Mouse (Mus musculus): ENCODE measurements at regions not wholly inside any gene's neighbourhood (a gene's known extent, or its start where the extent isn't known, plus 50 kb on each side); places are given as distances from the start of the nearest gene placed in this dataset.

GRCm38 (mm10) chr2:34106837-34107565 is 219.3 kb upstream of the Mvb12b start:
- no peak for TF ChIP-seq CTCF (IDR thresholded peaks at IDR 0.05; ENCODE audit: borderline replicate concordance, control insufficient read depth, extremely low read depth, insufficient read depth, low read length, poor library complexity)
- no peak for TF ChIP-seq POLR2A (IDR thresholded peaks at IDR 0.05; ENCODE audit: control insufficient read depth, extremely low read depth, insufficient read depth, low read length, poor library complexity)

All from thymus, adult 2 months (tissue).